Mouse (Mus musculus) kidney, adult 18-20 months (tissue): ENCODE results near the gene Hpcal1.
A peak's percentile ranks its signal among the peaks of the same experiment; 100 is the strongest.

Source experiments
- DNase-seq: peaks from one replicate; pipeline ENCODE4 v3.0.0; 2021

The Hpcal1 gene

GRCm38 (mm10) chr12:17717257-17717656, 26.6 kb downstream of the Hpcal1 start:
- no peak for DNase-seq

GRCm38 (mm10) chr12:17718146-17718545, 27.5 kb downstream of the Hpcal1 start:
- no peak for DNase-seq

- no peak for DNase-seq
Measured at GRCm38 (mm10) chr12:17721058-17721457, 30.4 kb downstream of the Hpcal1 start.

GRCm38 (mm10) chr12:17722452-17723181, 32.0 kb downstream of the Hpcal1 start:
- DNase-seq: no peak

GRCm38 (mm10) chr12:17723182-17723570, 32.5 kb downstream of the Hpcal1 start:
- no peak for DNase-seq

- no peak for DNase-seq
Measured at GRCm38 (mm10) chr12:17723999-17724398, 33.3 kb downstream of the Hpcal1 start.

- DNase-seq: no peak
Measured at GRCm38 (mm10) chr12:17724412-17725090, 33.9 kb downstream of the Hpcal1 start.

- no peak for DNase-seq
Measured at GRCm38 (mm10) chr12:17725592-17725991, 34.9 kb downstream of the Hpcal1 start.

- DNase-seq: no peak
Measured at GRCm38 (mm10) chr12:17726576-17727320, 36.1 kb downstream of the Hpcal1 start.

GRCm38 (mm10) chr12:17727676-17728339, 37.2 kb downstream of the Hpcal1 start:
- peak; percentile 62 for DNase-seq

GRCm38 (mm10) chr12:17729211-17729900, 38.7 kb downstream of the Hpcal1 start:
- peak; percentile 81 for DNase-seq

- peak; percentile 40 for DNase-seq
Measured at GRCm38 (mm10) chr12:17732006-17732405, 41.4 kb downstream of the Hpcal1 start.

GRCm38 (mm10) chr12:17732546-17732945, 41.9 kb downstream of the Hpcal1 start:
- DNase-seq: no peak

- peak; percentile 32 for DNase-seq
Measured at GRCm38 (mm10) chr12:17733114-17733904, 42.7 kb downstream of the Hpcal1 start.

GRCm38 (mm10) chr12:17736396-17736795, 45.7 kb downstream of the Hpcal1 start:
- no peak for DNase-seq

GRCm38 (mm10) chr12:17736859-17737577, 46.4 kb downstream of the Hpcal1 start:
- no peak for DNase-seq

- DNase-seq: no peak
Measured at GRCm38 (mm10) chr12:17737808-17738207, 47.2 kb downstream of the Hpcal1 start.

- DNase-seq: no peak
Measured at GRCm38 (mm10) chr12:17738473-17738872, 47.8 kb downstream of the Hpcal1 start.

GRCm38 (mm10) chr12:17740226-17740625, 49.6 kb downstream of the Hpcal1 start:
- no peak for DNase-seq

- DNase-seq: peak; percentile 90
Measured at GRCm38 (mm10) chr12:17741637-17742364, 51.1 kb downstream of the Hpcal1 start.
